Mouse (Mus musculus) neutrophil, adult 5-6 weeks (primary cell): Measurements from ENCODE around the gene Nasp. TPM values are rescaled to one million over a fixed set of nuclear protein-coding genes. Genes with fewer than 3 reads are reported as not detected.

Experiments used
- total RNA-seq: library from RNA; stranded (forward); fragments of 200-1000 nt; gene quantifications from 2 replicates; pipeline ENCODE4 v1.2.3, GENCODE M21; 2017

The Nasp gene
- total RNA-seq, 1 experiment from 2014 or later: 105 TPM

Other genes starting within 250 kb of the Nasp start
- gene Mast2, start 163.8 kb downstream of the Nasp start, total RNA-seq: 8.1 and 9.0 TPM in 2 replicates
- gene Ipp, start 120.4 kb downstream of the Nasp start, total RNA-seq: 7.1 and 11.1 TPM in 2 replicates
- 7.9 and 10.1 TPM in 2 replicates for gene Tmem69, start 72.0 kb downstream of the Nasp start, total RNA-seq
- 300 and 312 TPM in 2 replicates for gene Gpbp1l1, start 70.3 kb downstream of the Nasp start, total RNA-seq
- gene Ccdc17, start 31.3 kb downstream of the Nasp start, total RNA-seq: 7.2 and 14.2 TPM in 2 replicates
- 175 and 178 TPM in 2 replicates for gene Akr1a1, start 23.7 kb upstream of the Nasp start, total RNA-seq
- gene Prdx1, start 57.6 kb upstream of the Nasp start, total RNA-seq: 56.9 and 58.1 TPM in 2 replicates
- gene Mmachc, start 80.5 kb upstream of the Nasp start, total RNA-seq: 2.6 and 2.8 TPM in 2 replicates
- 17.4 and 18.3 TPM in 2 replicates for gene Ccdc163, start 80.6 kb upstream of the Nasp start, total RNA-seq
- 9.3 and 14.5 TPM in 2 replicates for gene Tesk2, start 93.0 kb upstream of the Nasp start, total RNA-seq
- gene Toe1, start 179.7 kb upstream of the Nasp start, total RNA-seq: 43.6 and 47.6 TPM in 2 replicates
- 8.4 and 9.1 TPM in 2 replicates for gene Mutyh, start 179.8 kb upstream of the Nasp start, total RNA-seq
- gene Hpdl, start 193.8 kb upstream of the Nasp start, total RNA-seq: not detected in 2 replicates
- 0.12 TPM in 1 of 2 replicates, not detected in the other for gene Zswim5, start 249.4 kb upstream of the Nasp start, total RNA-seq